Mouse (Mus musculus) limb, embryonic 14.5 days (tissue): ENCODE data around the gene Pcgf6. TPM values are rescaled to one million over a fixed set of nuclear protein-coding genes. Genes with fewer than 3 reads are reported as not detected.

Experiments used
- ATAC-seq: fragments of 200-750 bp; cut with Nextera tagmentation; 2 replicates; pipeline ENCODE4 v1.8.0; 2017; ENCODE audit warnings: low read depth, moderate number of reproducible peaks, moderate TSS enrichment; ENCODE audit not compliant: low FRiP score
- DNase-seq: peaks from one replicate; pipeline ENCODE4 v3.0.0-alpha.2; 2015; ENCODE audit warnings: low spot score
- H3K27ac ChIP-seq: fragments of 300-500 bp; sonication (generic); replicated peaks from 2 replicates; pipeline ENCODE4 v1.5.1; 2014; ENCODE audit warnings: low read depth, mild to moderate bottlenecking, low read length, moderate library complexity, mixed read lengths
- H3K27me3 ChIP-seq: fragments of 300-500 bp; sonication (generic); 2 replicates; pipeline ENCODE4 v1.6.1; 2014; ENCODE audit warnings: low read length, mixed read lengths; ENCODE audit not compliant: control insufficient read depth, insufficient read depth
- H3K36me3 ChIP-seq: fragments of 300-500 bp; sonication (generic); 2 replicates; pipeline ENCODE4 v1.6.1; 2014; ENCODE audit warnings: mild to moderate bottlenecking, low read length, moderate library complexity, mixed read lengths; ENCODE audit not compliant: control insufficient read depth, insufficient read depth
- H3K4me1 ChIP-seq: fragments of 300-500 bp; sonication (generic); 2 replicates; pipeline ENCODE4 v1.6.1; 2014; ENCODE audit warnings: antibody characterized with exemption, low read length, mixed read lengths; ENCODE audit not compliant: control insufficient read depth, insufficient read depth
- H3K4me2 ChIP-seq: fragments of 300-500 bp; sonication (generic); replicated peaks from 2 replicates; pipeline ENCODE4 v1.6.1; 2014; ENCODE audit warnings: low read depth, mild to moderate bottlenecking, low read length, moderate library complexity; ENCODE audit not compliant: severe bottlenecking
- H3K4me3 ChIP-seq: fragments of 300-500 bp; sonication (generic); replicated peaks from 2 replicates; pipeline ENCODE4 v1.5.1; 2014; ENCODE audit warnings: low read length
- H3K9ac ChIP-seq: fragments of 300-500 bp; sonication (generic); 2 replicates; pipeline ENCODE4 v1.6.1; 2014; ENCODE audit warnings: mild to moderate bottlenecking, low read depth, low read length, moderate library complexity; ENCODE audit not compliant: severe bottlenecking
- H3K9me3 ChIP-seq: fragments of 300-500 bp; sonication (generic); 2 replicates; pipeline ENCODE4 v1.6.1; 2016; ENCODE audit warnings: low read length; ENCODE audit not compliant: control insufficient read depth
- POLR2A ChIP-seq: fragments of 200-500 bp; IDR thresholded peaks from 2 replicates; pipeline ENCODE4 v1.8.0; 2012; ENCODE audit warnings: inconsistent platforms, mild to moderate bottlenecking, moderate library complexity, borderline replicate concordance; ENCODE audit not compliant: insufficient read depth, insufficient read length; ENCODE audit errors: extremely low read depth
- WGBS: fragments of 180-500 bp; shearing (Covaris S2); extraction: QIAGEN DNeasy Blood & Tissue Kit; methylation state at CpG from one replicate; pipeline ENCODE4 v1.1.7; 2014; 5-methylcytosine and 5-hydroxymethylcytosine counted together
- polyA plus RNA-seq, 2 experiments: library from polyadenylated mRNA; depleted of rRNA in 1 of 2; stranded (reverse) in 1 of 2; unstranded in 1 of 2; fragments of >200 nt; fragmentation: Nextera tagmentation in 1 of 2; extraction: Ambion mirVana in 1 of 2; gene quantifications; 2 replicates each; pipeline versions ENCODE4 v1.2.1 to v1.2.3; 2012 to 2014

Gene Pcgf6
- polyA plus RNA-seq, 2 experiments: 17.7 to 30.5 TPM

- no peak overlapping the region for H3K4me3 ChIP-seq
- H3K4me2 ChIP-seq: no peak overlapping the region
- no peaks in the 10 kb centered on the region for H3K9me3 ChIP-seq
- peaks cover 2% of the 10 kb centered on the region; the same call in 1 of the 2 replicates for H3K36me3 ChIP-seq
- DNase-seq: no peak
- peaks cover 14% of the 10 kb centered on the region for H3K4me1 ChIP-seq
- H3K9ac ChIP-seq: no peak overlapping the region
- TF ChIP-seq POLR2A: no peak
- WGBS: 80% methylated on average over 4 of the region's 4 CpGs
- no peaks in the 10 kb centered on the region for H3K27me3 ChIP-seq
- ATAC-seq: no peak
- no peak overlapping the region for H3K27ac ChIP-seq
Observed at GRCm38 (mm10) chr19:47052927-47053326, 2.2 kb upstream of the Pcgf6 start.

GRCm38 (mm10) chr19:47049840-47050239 lies 866 bp downstream of the Pcgf6 start:
- H3K36me3 ChIP-seq: peaks cover 26% of the 10 kb centered on the region
- no peaks in the 10 kb centered on the region for H3K9me3 ChIP-seq
- 11% methylated on average over 7 of the region's 7 CpGs for WGBS
- ATAC-seq: no peak
- peak overlapping the region; percentile 59 for H3K4me2 ChIP-seq
- peaks cover 14% of the 10 kb centered on the region for H3K4me1 ChIP-seq
- no peaks in the 10 kb centered on the region for H3K27me3 ChIP-seq
- H3K9ac ChIP-seq: peak overlapping the region; percentile 77
- no peak overlapping the region for H3K27ac ChIP-seq
- peak overlapping the region; percentile 83 for H3K4me3 ChIP-seq
- DNase-seq: no peak
- no peak for TF ChIP-seq POLR2A

GRCm38 (mm10) chr19:47049061-47049460 lies 1.6 kb downstream of the Pcgf6 start:
- no peak overlapping the region for H3K9ac ChIP-seq
- peak overlapping the region; percentile 59; the same call in 1 of the 2 replicates for H3K4me2 ChIP-seq
- ATAC-seq (no peak), DNase-seq (no peak)
- 63% methylated on average over 4 of the region's 4 CpGs for WGBS
- H3K4me1 ChIP-seq: peaks cover 14% of the 10 kb centered on the region
- H3K36me3 ChIP-seq: peaks cover 26% of the 10 kb centered on the region
- no peaks in the 10 kb centered on the region for H3K9me3 ChIP-seq
- no peak for TF ChIP-seq POLR2A
- H3K4me3 ChIP-seq: no peak overlapping the region; the same call in 1 of the 2 replicates
- no peak overlapping the region for H3K27ac ChIP-seq
- no peaks in the 10 kb centered on the region for H3K27me3 ChIP-seq

GRCm38 (mm10) chr19:47047236-47047833 lies 3.4 kb downstream of the Pcgf6 start:
- WGBS: 84% methylated on average over 13 of the region's 13 CpGs
- Histone ChIP-seq H3K36me3 (peaks cover 30% of the 10 kb centered on the region), H3K9me3 (no peaks in the 10 kb centered on the region), H3K4me3 (no peak overlapping the region), H3K27me3 (no peaks in the 10 kb centered on the region), H3K4me1 (peaks cover 14% of the 10 kb centered on the region), H3K9ac (no peak overlapping the region), H3K4me2 (no peak overlapping the region), H3K27ac (no peak overlapping the region)
- DNase-seq: no peak
- TF ChIP-seq POLR2A: no peak
- ATAC-seq: no peak

GRCm38 (mm10) chr19:47046343-47046742 lies 4.4 kb downstream of the Pcgf6 start:
- no peak for DNase-seq
- no peak for ATAC-seq
- Histone ChIP-seq H3K27me3 (no peaks in the 10 kb centered on the region), H3K4me2 (no peak overlapping the region), H3K4me3 (no peak overlapping the region), H3K36me3 (peaks cover 32% of the 10 kb centered on the region), H3K4me1 (peaks cover 14% of the 10 kb centered on the region), H3K9ac (no peak overlapping the region), H3K27ac (no peak overlapping the region), H3K9me3 (no peaks in the 10 kb centered on the region)
- 95% methylated on average over 1 of the region's 1 CpGs for WGBS
- no peak for TF ChIP-seq POLR2A

- no peaks in the 10 kb centered on the region for H3K9me3 ChIP-seq
- no peak overlapping the region for H3K4me3 ChIP-seq
- DNase-seq (peak; percentile 21), ATAC-seq (no peak)
- no peaks in the 10 kb centered on the region for H3K27me3 ChIP-seq
- no peak overlapping the region for H3K9ac ChIP-seq
- H3K36me3 ChIP-seq: peaks cover 55% of the 10 kb centered on the region
- H3K27ac ChIP-seq: no peak overlapping the region
- no peaks in the 10 kb centered on the region for H3K4me1 ChIP-seq
- H3K4me2 ChIP-seq: no peak overlapping the region
- 85% methylated on average over 3 of the region's 3 CpGs for WGBS
- TF ChIP-seq POLR2A: no peak
Observed at GRCm38 (mm10) chr19:47043608-47044007, 7.1 kb downstream of the Pcgf6 start.
